Mouse (Mus musculus) testis, adult 2 months (tissue): ENCODE results near the gene Sox21.

Experiments used
- CTCF ChIP-seq: fragments of 200-500 bp; IDR thresholded peaks from 2 replicates; pipeline ENCODE4 v1.5.1; 2012; ENCODE audit warnings: low read depth, mild to moderate bottlenecking, inconsistent platforms, low read length, moderate library complexity; ENCODE audit not compliant: control insufficient read depth, insufficient read depth, insufficient replicate concordance
- POLR2A ChIP-seq: fragments of 200-500 bp; IDR thresholded peaks from 2 replicates; pipeline ENCODE4 v1.6.1; 2012; ENCODE audit warnings: low read depth, mild to moderate bottlenecking, inconsistent platforms, low read length, moderate library complexity; ENCODE audit not compliant: control insufficient read depth

- TF ChIP-seq CTCF (no peak), POLR2A (no peak)
These were observed 29.8 kb upstream of the Sox21 start, which contains the start of gene Gm9376 for GRCm38 (mm10) chr14:118266660-118267059.
